Mouse (Mus musculus): ENCODE measurements around the gene 1700012B07Rik. TPM values are rescaled to one million over a fixed set of nuclear protein-coding genes. Genes with fewer than 3 reads are reported as not detected.

The 1700012B07Rik gene
- polyA plus RNA-seq (2014; fragmentation: Illumina TruSeq; extraction: RNeasy Lipid Tissue Mini Kit (QIAGEN cat#74804); ENCODE audit: low read depth, low replicate concordance) = 5.7 TPM

DNA sequence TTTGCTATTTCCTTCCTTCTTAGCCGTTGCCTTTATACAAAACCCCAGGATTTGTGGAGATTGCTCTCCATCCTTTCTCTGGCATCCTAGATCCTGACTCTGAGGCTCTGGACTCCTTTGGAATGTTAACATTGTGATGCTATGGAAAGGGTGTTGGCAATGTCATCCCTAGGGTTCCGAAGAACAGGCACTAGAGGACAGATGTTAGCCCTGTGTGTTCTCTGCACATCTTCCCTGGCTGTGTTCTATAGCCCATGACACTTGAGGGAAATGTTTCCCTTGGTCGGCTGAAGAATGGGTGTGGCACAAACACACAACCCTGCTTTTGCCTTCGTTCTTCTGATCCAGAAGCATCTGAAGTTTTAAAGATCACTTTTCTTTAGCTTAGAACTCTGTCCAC is at the start of gene 1700012B07Rik:
1700012B07Rik (minus strand) TSS at position 101 of the 400 bp plus-strand sequence.

Other genes with a start within 250 kb of the 1700012B07Rik start
- gene Wipi1, start 216.1 kb downstream of the 1700012B07Rik start, polyA plus RNA-seq (2014; fragmentation: Illumina TruSeq; extraction: RNeasy Lipid Tissue Mini Kit (QIAGEN cat#74804); ENCODE audit: low read depth, low replicate concordance) = 36.8 TPM
- 138 TPM for gene Prkar1a, start 178.6 kb downstream of the 1700012B07Rik start, polyA plus RNA-seq (2014; fragmentation: Illumina TruSeq; extraction: RNeasy Lipid Tissue Mini Kit (QIAGEN cat#74804); ENCODE audit: low read depth, low replicate concordance)
- gene Fam20a, start 105.8 kb downstream of the 1700012B07Rik start, polyA plus RNA-seq (2014; fragmentation: Illumina TruSeq; extraction: RNeasy Lipid Tissue Mini Kit (QIAGEN cat#74804); ENCODE audit: low read depth, low replicate concordance) = 6.0 TPM
- gene Abca8b, start 167.8 kb upstream of the 1700012B07Rik start, polyA plus RNA-seq (2014; fragmentation: Illumina TruSeq; extraction: RNeasy Lipid Tissue Mini Kit (QIAGEN cat#74804); ENCODE audit: low read depth, low replicate concordance) = 4.9 TPM

All from adipose tissue, adult 10 weeks (tissue).